Mouse (Mus musculus) erythroblast, embryonic 14.5 days (primary cell): ENCODE measurements around the gene Olfr492.

Source experiments
- GATA1 ChIP-seq: IDR thresholded peaks from 2 replicates; pipeline ENCODE4 v1.6.1; 2012; ENCODE audit warnings: low read length, inconsistent platforms, mixed read lengths
- TAL1 ChIP-seq: IDR thresholded peaks from 3 replicates; pipeline ENCODE4 v1.6.1; 2012; ENCODE audit warnings: low read length, inconsistent platforms, mixed read lengths

GRCm38 (mm10) chr7:108288834-108289233 lies 34.6 kb downstream of the Olfr492 start, which contains the start of gene Olfr490:
- TF ChIP-seq TAL1 (no peak), GATA1 (no peak)
